Mouse (Mus musculus): ENCODE measurements at regions not wholly inside any gene's neighbourhood (a gene's known extent, or its start where the extent isn't known, plus 50 kb on each side); places are given as distances from the start of the nearest gene placed in this dataset.

DNA sequence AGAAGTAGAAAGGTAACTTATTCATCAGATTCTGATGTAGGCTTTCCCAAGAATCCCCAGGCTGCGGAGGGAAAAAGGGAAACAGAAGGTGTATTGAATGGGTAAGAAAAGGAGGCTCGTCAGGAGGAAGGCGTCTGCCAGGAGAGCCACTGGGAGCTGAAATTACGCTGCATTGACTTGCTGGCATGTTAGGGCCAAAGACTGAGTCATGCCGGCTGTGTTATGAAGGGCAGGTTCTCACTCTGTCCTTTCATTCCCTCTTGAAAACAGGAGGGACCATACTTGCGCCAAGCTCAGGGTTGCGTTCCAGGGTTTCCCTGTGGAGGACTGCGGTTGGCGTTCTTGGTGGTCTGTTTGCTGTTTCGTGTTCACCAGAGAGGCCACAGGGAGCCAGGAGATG, 128.3 kb upstream of the Krr1 start:
- DNase-seq (ENCODE audit: low spot score) (no peak), ATAC-seq (no peak)
- Histone ChIP-seq H3K9ac (replicated peaks; ENCODE audit: low read depth) (no peak overlapping the region), H3K27me3 (replicated peaks; ENCODE audit: insufficient read depth, low read length) (no peaks in the 10 kb centered on the region), H3K27ac (ENCODE audit: low read length) (no peak overlapping the region), H3K36me3 (ENCODE audit: insufficient read depth, low read length) (no peaks in the 10 kb centered on the region), H3K4me1 (ENCODE audit: insufficient read depth, low read depth, low read length) (no peaks in the 10 kb centered on the region), H3K4me3 (ENCODE audit: low read depth, low read length) (no peak overlapping the region), H3K4me2 (replicated peaks; ENCODE audit: low read depth, low read length) (no peak overlapping the region), H3K9me3 (ENCODE audit: low read length) (no peaks in the 10 kb centered on the region)
- TF ChIP-seq EP300 (IDR thresholded peaks at IDR 0.05) (no peak), CTCF (IDR thresholded peaks at IDR 0.05) (no peak)
- 91% methylated on average over 10 of the region's 10 CpGs for WGBS

GRCm38 (mm10) chr10:111845946-111846345, 126.5 kb upstream of the Krr1 start:
- ATAC-seq (no peak), DNase-seq (ENCODE audit: low spot score) (no peak)
- Histone ChIP-seq H3K4me2 (replicated peaks; ENCODE audit: low read depth, low read length) (no peak overlapping the region), H3K36me3 (ENCODE audit: insufficient read depth, low read length) (no peaks in the 10 kb centered on the region), H3K9ac (replicated peaks; ENCODE audit: low read depth) (no peak overlapping the region), H3K27me3 (replicated peaks; ENCODE audit: insufficient read depth, low read length) (no peaks in the 10 kb centered on the region), H3K4me3 (ENCODE audit: low read depth, low read length) (no peak overlapping the region), H3K27ac (ENCODE audit: low read length) (no peak overlapping the region), H3K4me1 (ENCODE audit: insufficient read depth, low read depth, low read length) (no peaks in the 10 kb centered on the region), H3K9me3 (ENCODE audit: low read length) (no peaks in the 10 kb centered on the region)
- TF ChIP-seq EP300 (IDR thresholded peaks at IDR 0.05) (no peak), CTCF (IDR thresholded peaks at IDR 0.05) (no peak)
- 95% methylated on average over 2 of the region's 2 CpGs for WGBS

- 55% methylated on average over 5 of the region's 5 CpGs for WGBS
These were observed 118.2 kb upstream of the Krr1 start for GRCm38 (mm10) chr10:111854254-111854653.

GRCm38 (mm10) chr10:111855496-111855895, 117.0 kb upstream of the Krr1 start:
- Histone ChIP-seq H3K4me1 (ENCODE audit: insufficient read depth, low read depth, low read length) (no peaks in the 10 kb centered on the region), H3K4me2 (replicated peaks; ENCODE audit: low read depth, low read length) (no peak overlapping the region), H3K27ac (ENCODE audit: low read length) (no peak overlapping the region), H3K27me3 (replicated peaks; ENCODE audit: insufficient read depth, low read length) (no peaks in the 10 kb centered on the region), H3K4me3 (ENCODE audit: low read depth, low read length) (no peak overlapping the region), H3K9ac (replicated peaks; ENCODE audit: low read depth) (no peak overlapping the region), H3K36me3 (ENCODE audit: insufficient read depth, low read length) (no peaks in the 10 kb centered on the region), H3K9me3 (ENCODE audit: low read length) (no peaks in the 10 kb centered on the region)
- 83% methylated on average over 18 of the region's 18 CpGs for WGBS
- DNase-seq (ENCODE audit: low spot score): no peak
- TF ChIP-seq EP300 (IDR thresholded peaks at IDR 0.05) (no peak), CTCF (IDR thresholded peaks at IDR 0.05) (no peak)
- ATAC-seq: no peak

More at GRCm38 (mm10) chr10:111854254-111854653, 118.2 kb upstream of the Krr1 start:
- Histone ChIP-seq H3K9me3 (ENCODE audit: low read length) (no peaks in the 10 kb centered on the region), H3K27ac (ENCODE audit: low read length) (no peak overlapping the region), H3K4me2 (replicated peaks; ENCODE audit: low read depth, low read length) (no peak overlapping the region), H3K4me1 (ENCODE audit: insufficient read depth, low read depth, low read length) (no peaks in the 10 kb centered on the region), H3K36me3 (ENCODE audit: insufficient read depth, low read length) (no peaks in the 10 kb centered on the region), H3K27me3 (replicated peaks; ENCODE audit: insufficient read depth, low read length) (no peaks in the 10 kb centered on the region), H3K9ac (replicated peaks; ENCODE audit: low read depth) (no peak overlapping the region), H3K4me3 (ENCODE audit: low read depth, low read length) (no peak overlapping the region)
- no peak for TF ChIP-seq CTCF (IDR thresholded peaks at IDR 0.05)
- DNase-seq (ENCODE audit: low spot score) (peak; percentile 14), ATAC-seq (no peak)

DNA sequence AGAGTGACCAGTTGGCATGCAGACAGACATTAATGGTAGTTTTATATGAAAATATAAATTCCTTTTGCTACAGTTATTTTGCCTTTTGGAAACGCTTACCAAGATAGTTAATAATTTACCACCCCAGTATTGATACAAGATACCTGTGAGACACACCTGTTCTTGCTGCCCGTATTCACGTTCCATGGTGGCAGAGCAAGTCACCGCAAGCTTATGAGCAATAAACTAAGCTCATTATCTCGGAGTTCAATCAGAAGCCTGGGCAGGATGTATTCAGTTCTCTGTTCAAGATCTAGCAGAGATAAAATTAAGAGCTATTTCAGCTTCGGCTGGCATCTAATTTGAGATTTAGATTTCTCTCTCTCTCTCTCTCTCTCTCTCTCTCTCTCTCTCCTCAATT, 114.1 kb upstream of the Krr1 start:
- H3K27me3 ChIP-seq (replicated peaks; ENCODE audit: insufficient read depth, low read length): no peaks in the 10 kb centered on the region

DNA sequence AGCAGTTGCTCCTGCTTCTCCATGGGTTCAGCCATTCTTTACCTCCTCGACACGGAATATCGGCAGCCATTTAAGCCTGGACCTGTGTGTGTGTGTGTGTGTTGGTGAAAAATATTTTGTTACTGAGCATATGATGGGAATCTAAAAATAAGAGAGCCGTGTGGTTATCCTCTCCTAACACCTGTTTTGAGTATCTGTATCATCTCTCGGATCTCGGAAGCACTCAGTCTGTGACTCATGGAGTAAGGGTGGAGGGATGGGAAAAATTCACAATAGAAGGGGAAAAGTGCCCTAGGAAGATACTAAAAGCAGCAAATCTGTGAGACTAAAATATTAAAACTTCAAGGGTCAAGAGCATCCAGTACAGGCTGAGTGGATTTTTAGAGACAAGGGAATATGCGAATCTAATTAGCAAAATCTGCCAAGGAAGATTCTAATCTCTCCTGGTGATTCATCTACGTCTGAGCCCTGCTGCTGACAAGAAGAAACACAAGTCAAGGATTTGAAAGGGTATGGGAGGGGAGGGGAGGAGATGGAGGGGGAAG, 107.1 kb upstream of the Krr1 start:
- Histone ChIP-seq H3K4me1 (ENCODE audit: insufficient read depth, low read depth, low read length) (no peaks in the 10 kb centered on the region), H3K9ac (replicated peaks; ENCODE audit: low read depth) (no peak overlapping the region), H3K4me2 (replicated peaks; ENCODE audit: low read depth, low read length) (no peak overlapping the region), H3K36me3 (ENCODE audit: insufficient read depth, low read length) (no peaks in the 10 kb centered on the region), H3K27ac (ENCODE audit: low read length) (no peak overlapping the region), H3K4me3 (ENCODE audit: low read depth, low read length) (no peak overlapping the region), H3K27me3 (replicated peaks; ENCODE audit: insufficient read depth, low read length) (no peaks in the 10 kb centered on the region), H3K9me3 (ENCODE audit: low read length) (no peaks in the 10 kb centered on the region)
- 79% methylated on average over 8 of the region's 8 CpGs for WGBS
- DNase-seq (ENCODE audit: low spot score): no peak
- TF ChIP-seq CTCF (IDR thresholded peaks at IDR 0.05) (no peak), EP300 (IDR thresholded peaks at IDR 0.05) (no peak)
- no peak for ATAC-seq

More for the DNA sequence above, 114.1 kb upstream of the Krr1 start:
- no peak for ATAC-seq
- TF ChIP-seq EP300 (IDR thresholded peaks at IDR 0.05): no peak
- no peak for TF ChIP-seq CTCF (IDR thresholded peaks at IDR 0.05)
- Histone ChIP-seq H3K9ac (replicated peaks; ENCODE audit: low read depth) (no peak overlapping the region), H3K4me1 (ENCODE audit: insufficient read depth, low read depth, low read length) (no peaks in the 10 kb centered on the region), H3K9me3 (ENCODE audit: low read length) (no peaks in the 10 kb centered on the region), H3K4me2 (replicated peaks; ENCODE audit: low read depth, low read length) (no peak overlapping the region), H3K4me3 (ENCODE audit: low read depth, low read length) (no peak overlapping the region), H3K27ac (ENCODE audit: low read length) (no peak overlapping the region), H3K36me3 (ENCODE audit: insufficient read depth, low read length) (no peaks in the 10 kb centered on the region)
- no peak for DNase-seq (ENCODE audit: low spot score)
- 51% methylated on average over 6 of the region's 6 CpGs for WGBS

GRCm38 (mm10) chr10:111867102-111867501, 105.4 kb upstream of the Krr1 start:
- Histone ChIP-seq H3K36me3 (ENCODE audit: insufficient read depth, low read length) (no peaks in the 10 kb centered on the region), H3K27ac (ENCODE audit: low read length) (no peak overlapping the region), H3K4me1 (ENCODE audit: insufficient read depth, low read depth, low read length) (no peaks in the 10 kb centered on the region), H3K9ac (replicated peaks; ENCODE audit: low read depth) (no peak overlapping the region), H3K4me2 (replicated peaks; ENCODE audit: low read depth, low read length) (no peak overlapping the region), H3K4me3 (ENCODE audit: low read depth, low read length) (no peak overlapping the region), H3K27me3 (replicated peaks; ENCODE audit: insufficient read depth, low read length) (no peaks in the 10 kb centered on the region), H3K9me3 (ENCODE audit: low read length) (no peaks in the 10 kb centered on the region)
- DNase-seq (ENCODE audit: low spot score) (no peak), ATAC-seq (no peak)
- WGBS: 74% methylated on average over 6 of the region's 6 CpGs
- TF ChIP-seq CTCF (IDR thresholded peaks at IDR 0.05) (no peak), EP300 (IDR thresholded peaks at IDR 0.05) (no peak)

Data from lung, postnatal 0 days (tissue).